In the genomic region with DNA sequence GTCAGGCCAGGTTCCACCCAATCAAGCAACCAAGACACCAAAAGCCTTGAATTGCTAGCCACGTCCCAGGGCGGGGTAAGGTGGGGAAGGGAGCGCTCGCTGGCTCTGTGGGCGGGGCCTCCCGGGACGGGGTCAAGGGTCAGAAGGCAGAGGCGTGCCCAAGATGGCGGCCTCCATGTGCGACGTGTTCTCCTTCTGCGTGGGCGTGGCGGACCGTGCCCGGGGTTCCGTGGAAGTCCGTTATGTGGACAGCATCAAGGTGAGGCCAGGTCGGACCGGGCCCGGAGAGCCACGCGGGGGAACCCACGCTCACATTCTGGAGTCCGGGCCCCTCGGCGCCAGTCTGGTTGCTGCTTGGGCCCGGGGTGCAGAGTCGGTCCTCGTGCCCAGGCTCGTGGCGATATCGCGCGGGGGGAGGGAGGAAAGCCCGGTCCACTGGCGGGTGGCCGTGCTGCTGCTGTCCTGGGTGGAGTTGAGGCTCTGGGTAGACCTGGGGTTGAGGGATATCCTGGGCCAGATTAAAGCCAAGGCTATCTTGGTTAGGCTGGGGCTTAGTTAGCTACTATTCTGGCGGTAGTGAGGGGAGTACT, we compare ENCODE assay signal across 8 mouse cellular contexts. TPM values are rescaled to one million over a fixed set of nuclear protein-coding genes. Genes with fewer than 3 reads are reported as not detected.
DNase-seq lines count a peak whose midpoint lies in the region; ATAC-seq and TF ChIP-seq lines count a peak whose summit lies in the region.

Smyd5 (plus strand) TSS at position 148 of the 590 bp plus-strand sequence.

- peak within 1 kb of the TSS; percentile 79 for H3K4me2 ChIP-seq in embryonic facial prominence, embryonic 13.5 days
- H3K4me2 ChIP-seq in limb, embryonic 11.5 days (ENCODE audit: low read depth, severe bottlenecking), result peak within 1 kb of the TSS; percentile 77
- peak within 1 kb of the TSS; percentile 79 for H3K4me2 ChIP-seq in midbrain, embryonic 13.5 days (replicated peaks)

- peak within 1 kb of the TSS; percentile 28; the same call in 1 of the 2 replicates for H3K27ac ChIP-seq in embryonic facial prominence, embryonic 13.5 days
- no peak within 1 kb of the TSS for H3K27ac ChIP-seq in kidney, adult 2 months (ENCODE audit: insufficient read depth, low read depth, low read length)
- no peak within 1 kb of the TSS for H3K27ac ChIP-seq in limb, embryonic 11.5 days (replicated peaks; ENCODE audit: low read depth, low read length)
- H3K27ac ChIP-seq in midbrain, embryonic 13.5 days, result no peak within 1 kb of the TSS

- no peaks in the 10 kb centered on the region for H3K27me3 ChIP-seq in embryonic facial prominence, embryonic 13.5 days
- no peaks in the 10 kb centered on the region for H3K27me3 ChIP-seq in kidney, adult 2 months (replicated peaks; ENCODE audit: control insufficient read depth, insufficient read depth, low read length)
- H3K27me3 ChIP-seq in limb, embryonic 11.5 days (ENCODE audit: control insufficient read depth, insufficient read depth, low read length), result no peaks in the 10 kb centered on the region
- no peaks in the 10 kb centered on the region for H3K27me3 ChIP-seq in midbrain, embryonic 13.5 days

- H3K4me3 ChIP-seq in embryonic facial prominence, embryonic 13.5 days, result peak within 1 kb of the TSS; percentile 97
- peak within 1 kb of the TSS; percentile 87 for H3K4me3 ChIP-seq in kidney, adult 2 months (ENCODE audit: insufficient read depth, low read depth, low read length)
- H3K4me3 ChIP-seq in limb, embryonic 11.5 days (ENCODE audit: low read depth, low read length), result peak within 1 kb of the TSS; percentile 99
- H3K4me3 ChIP-seq in midbrain, embryonic 13.5 days (replicated peaks), result peak within 1 kb of the TSS; percentile 81

- under 1% methylated on average over 36 of the region's 39 CpGs for WGBS in embryonic facial prominence, embryonic 13.5 days
- 1% methylated on average over 39 of the region's 39 CpGs for WGBS in kidney, adult 2 months
- 0% methylated on average over 39 of the region's 39 CpGs for WGBS in limb, embryonic 11.5 days
- under 1% methylated on average over 39 of the region's 39 CpGs for WGBS in midbrain, embryonic 13.5 days

- no peak for TF ChIP-seq CTCF in kidney, adult 2 months (conservative IDR thresholded peaks at IDR 0.05; ENCODE audit: insufficient read depth, insufficient read length, low read depth, low read length)

- H3K9me3 ChIP-seq in embryonic facial prominence, embryonic 13.5 days, result no peaks in the 10 kb centered on the region
- no peaks in the 10 kb centered on the region for H3K9me3 ChIP-seq in limb, embryonic 11.5 days (ENCODE audit: control insufficient read depth, low read length)
- H3K9me3 ChIP-seq in midbrain, embryonic 13.5 days, result no peaks in the 10 kb centered on the region

- ATAC-seq in embryonic facial prominence, embryonic 13.5 days (ENCODE audit: insufficient number of reproducible peaks, insufficient read depth, low FRiP score, low TSS enrichment, low read depth), result peak; percentile 81
- peak; percentile 79 for ATAC-seq in limb, embryonic 11.5 days (ENCODE audit: insufficient number of reproducible peaks, low FRiP score, low TSS enrichment, low read depth)
- peak; percentile 80 for ATAC-seq in midbrain, embryonic 13.5 days

- peak; percentile 92 for DNase-seq in 3T3-L1 (ENCODE audit: low read depth, low spot score)
- DNase-seq in adrenal gland, postnatal 4 days (ENCODE audit: low spot score in 2 of 2), result peak; percentile 72 to 75
- peak; percentile 88 to 92 for DNase-seq in heart, adult 18-20 months
- peak; percentile 91 for DNase-seq in kidney, adult 2 months
- peak; percentile 92 for DNase-seq in limb, embryonic 11.5 days (ENCODE audit: low spot score)
- DNase-seq in spleen, adult 12 weeks (ENCODE audit: low spot score), result peak; percentile 77

- H3K36me3 ChIP-seq in embryonic facial prominence, embryonic 13.5 days, result no peaks in the 10 kb centered on the region
- H3K36me3 ChIP-seq in kidney, adult 2 months (ENCODE audit: control insufficient read depth, insufficient read depth, low read length), result no peaks in the 10 kb centered on the region
- H3K36me3 ChIP-seq in limb, embryonic 11.5 days (ENCODE audit: control insufficient read depth, insufficient read depth, low read length), result no peaks in the 10 kb centered on the region
- H3K36me3 ChIP-seq in midbrain, embryonic 13.5 days, result no peaks in the 10 kb centered on the region

- peaks cover 13% of the 10 kb centered on the region for H3K4me1 ChIP-seq in embryonic facial prominence, embryonic 13.5 days
- peaks cover 6% of the 10 kb centered on the region; the same call in 1 of the 2 replicates for H3K4me1 ChIP-seq in kidney, adult 2 months (ENCODE audit: control insufficient read depth, insufficient read depth, low read length)
- no peaks in the 10 kb centered on the region for H3K4me1 ChIP-seq in limb, embryonic 11.5 days (ENCODE audit: control insufficient read depth, insufficient read depth, low read length)
- peaks cover 15% of the 10 kb centered on the region; the same call in 1 of the 2 replicates for H3K4me1 ChIP-seq in midbrain, embryonic 13.5 days (replicated peaks)

- TF ChIP-seq POLR2A in kidney, adult 2 months (IDR thresholded peaks at IDR 0.05; ENCODE audit: low read depth, low read length), result no peak

- H3K9ac ChIP-seq in embryonic facial prominence, embryonic 13.5 days, result peak within 1 kb of the TSS; percentile 88
- peak within 1 kb of the TSS; percentile 81 for H3K9ac ChIP-seq in limb, embryonic 11.5 days (ENCODE audit: low read length)
- H3K9ac ChIP-seq in midbrain, embryonic 13.5 days (replicated peaks), result peak within 1 kb of the TSS; percentile 76

RNA-seq across cellular contexts. Expression of gene Smyd5, which starts in this region (rescaled TPM):
- 10 to 100 TPM; 39.3 to 43.5 TPM for total RNA-seq in adrenal gland, postnatal 4 days (2021)
- 56.2 and 59.1 TPM in 2 replicates for polyA plus RNA-seq in embryonic facial prominence, embryonic 13.5 days (2015; fragmentation: Nextera tagmentation; extraction: Ambion mirVana)
- 10 to 100 TPM; 11.5 to 13.1 TPM for total RNA-seq in heart, adult 18-20 months (2021)
- 16.4 and 18.8 TPM in 2 replicates for polyA plus RNA-seq in kidney, adult 2 months (2012; rRNA removed)
- polyA plus RNA-seq in limb, embryonic 11.5 days (2014; fragmentation: Nextera tagmentation; extraction: Ambion mirVana), result 60.4 and 61.8 TPM in 2 replicates
- polyA plus RNA-seq in midbrain, embryonic 13.5 days (2015; fragmentation: Nextera tagmentation; extraction: Ambion mirVana), result 51.2 and 51.5 TPM in 2 replicates
